Mouse (Mus musculus) T-cell, adult 2 months (primary cell): ENCODE data around the gene Cav1.

Experiments used
- DNase-seq: peaks from one replicate; pipeline ENCODE4 v3.0.0; 2022; ENCODE audit warnings: low spot score

Gene Cav1

GRCm38 (mm10) chr6:17305954-17306601, at the start of gene Cav1:
Gene Cav1 (plus strand): TSS chr6:17306335.
- DNase-seq: no peak

- no peak for DNase-seq
These were observed 48.0 kb upstream of the Cav1 start for GRCm38 (mm10) chr6:17258142-17258541.

GRCm38 (mm10) chr6:17258911-17259310, 47.2 kb upstream of the Cav1 start:
- DNase-seq: no peak

GRCm38 (mm10) chr6:17262786-17263185, 43.3 kb upstream of the Cav1 start:
- no peak for DNase-seq

GRCm38 (mm10) chr6:17265043-17265442, 41.1 kb upstream of the Cav1 start:
- no peak for DNase-seq

GRCm38 (mm10) chr6:17266466-17266865, 39.7 kb upstream of the Cav1 start:
- no peak for DNase-seq

GRCm38 (mm10) chr6:17278366-17278765, 27.8 kb upstream of the Cav1 start:
- no peak for DNase-seq

GRCm38 (mm10) chr6:17280939-17281756, 25.0 kb upstream of the Cav1 start, which contains the start of gene Cav2:
Gene Cav2 (plus strand): TSS chr6:17281185.
- peak; percentile 5 for DNase-seq

GRCm38 (mm10) chr6:17281757-17282092, 24.4 kb upstream of the Cav1 start:
- DNase-seq: no peak

GRCm38 (mm10) chr6:17282159-17282558, 24.0 kb upstream of the Cav1 start:
- DNase-seq: peak; percentile 4

- no peak for DNase-seq
These were observed 22.3 kb upstream of the Cav1 start for GRCm38 (mm10) chr6:17283834-17284233.

- no peak for DNase-seq
These were observed 19.8 kb upstream of the Cav1 start for GRCm38 (mm10) chr6:17286381-17286780.

- no peak for DNase-seq
These were observed 11.0 kb upstream of the Cav1 start for GRCm38 (mm10) chr6:17295116-17295515.

- DNase-seq: no peak
These were observed 629 bp downstream of the Cav1 start for GRCm38 (mm10) chr6:17306602-17307325.

GRCm38 (mm10) chr6:17307461-17308115, 1.5 kb downstream of the Cav1 start:
- peak; percentile 10 for DNase-seq

GRCm38 (mm10) chr6:17308661-17309060, 2.5 kb downstream of the Cav1 start:
- DNase-seq: no peak

- DNase-seq: no peak
These were observed 3.1 kb downstream of the Cav1 start for GRCm38 (mm10) chr6:17309260-17309659.

- DNase-seq: no peak
These were observed 8.1 kb downstream of the Cav1 start for GRCm38 (mm10) chr6:17314241-17314640.

GRCm38 (mm10) chr6:17314659-17315616, 8.8 kb downstream of the Cav1 start:
- DNase-seq: no peak

- DNase-seq: no peak
These were observed 10.4 kb downstream of the Cav1 start for GRCm38 (mm10) chr6:17316294-17317166.
